Mouse (Mus musculus): ENCODE results near the gene Mctp2. TPM values are rescaled to one million over a fixed set of nuclear protein-coding genes. Genes with fewer than 3 reads are reported as not detected.

Gene Mctp2
- polyA plus RNA-seq, 1 experiment = 0.21 TPM

- Histone ChIP-seq H3K27me3 (ENCODE audit: control insufficient read depth, insufficient read depth, low read length) (no peaks in the 10 kb centered on the region), H3K4me3 (ENCODE audit: control insufficient read depth, low read depth, low read length) (no peak overlapping the region), H3K27ac (ENCODE audit: control insufficient read depth, insufficient read depth, low read depth, low read length) (no peak overlapping the region), H3K4me1 (ENCODE audit: control insufficient read depth, insufficient read depth, low read length) (no peaks in the 10 kb centered on the region), H3K36me3 (ENCODE audit: control insufficient read depth, insufficient read depth, low read length) (no peaks in the 10 kb centered on the region)
- TF ChIP-seq POLR2A (IDR thresholded peaks at IDR 0.05; ENCODE audit: control insufficient read depth, low read depth, low read length) = no peak
- TF ChIP-seq CTCF (IDR thresholded peaks at IDR 0.05; ENCODE audit: control insufficient read depth, insufficient read depth, insufficient replicate concordance, low read depth, low read length) = no peak
Observed at GRCm38 (mm10) chr7:72066352-72066751, 240.1 kb downstream of the Mctp2 start.

GRCm38 (mm10) chr7:72051759-72052158, 254.6 kb downstream of the Mctp2 start:
- H3K27ac ChIP-seq (ENCODE audit: control insufficient read depth, insufficient read depth, low read depth, low read length) = no peak overlapping the region
- TF ChIP-seq CTCF (IDR thresholded peaks at IDR 0.05; ENCODE audit: control insufficient read depth, insufficient read depth, insufficient replicate concordance, low read depth, low read length) (no peak), POLR2A (IDR thresholded peaks at IDR 0.05; ENCODE audit: control insufficient read depth, low read depth, low read length) (no peak)
- H3K27me3 ChIP-seq (ENCODE audit: control insufficient read depth, insufficient read depth, low read length) = no peaks in the 10 kb centered on the region
- H3K4me1 ChIP-seq (ENCODE audit: control insufficient read depth, insufficient read depth, low read length) = 0 out of 2 replicates have a peak, but pooled peaks cover 2% of the 10 kb centered on the region
- no peaks in the 10 kb centered on the region for H3K36me3 ChIP-seq (ENCODE audit: control insufficient read depth, insufficient read depth, low read length)
- H3K4me3 ChIP-seq (ENCODE audit: control insufficient read depth, low read depth, low read length) = no peak overlapping the region

- no peaks in the 10 kb centered on the region for H3K36me3 ChIP-seq (ENCODE audit: control insufficient read depth, insufficient read depth, low read length)
- no peak for TF ChIP-seq CTCF (IDR thresholded peaks at IDR 0.05; ENCODE audit: control insufficient read depth, insufficient read depth, insufficient replicate concordance, low read depth, low read length)
- TF ChIP-seq POLR2A (IDR thresholded peaks at IDR 0.05; ENCODE audit: control insufficient read depth, low read depth, low read length) = no peak
- no peak overlapping the region for H3K4me3 ChIP-seq (ENCODE audit: control insufficient read depth, low read depth, low read length)
- H3K27ac ChIP-seq (ENCODE audit: control insufficient read depth, insufficient read depth, low read depth, low read length) = no peak overlapping the region
- H3K4me1 ChIP-seq (ENCODE audit: control insufficient read depth, insufficient read depth, low read length) = 0 out of 2 replicates have a peak, but pooled peaks cover 2% of the 10 kb centered on the region
- H3K27me3 ChIP-seq (ENCODE audit: control insufficient read depth, insufficient read depth, low read length) = no peaks in the 10 kb centered on the region
Observed at GRCm38 (mm10) chr7:72047588-72048585, 258.5 kb downstream of the Mctp2 start.

Data from testis, adult 2 months (tissue).